In the genomic region with DNA sequence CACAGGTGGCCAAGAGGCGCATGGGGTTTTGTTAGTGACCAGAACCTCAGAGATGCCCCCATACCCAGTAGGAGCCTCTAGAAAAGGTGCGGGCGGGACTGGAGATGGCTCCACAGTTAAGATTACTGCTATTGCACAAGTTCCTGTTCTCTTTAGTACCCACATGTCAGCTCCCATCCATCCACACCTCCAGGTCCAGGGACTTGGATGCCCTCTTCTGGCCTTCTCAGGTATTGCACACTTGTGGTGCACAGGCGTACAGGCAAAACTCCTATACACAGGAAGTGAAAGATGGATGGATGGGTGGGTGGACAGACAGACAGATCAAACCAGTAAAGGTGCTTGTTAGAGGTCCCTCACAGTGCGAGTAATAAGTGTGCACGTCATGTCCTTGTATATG, we compare ENCODE assay signal across 15 mouse cellular contexts. TPM values are rescaled to one million over a fixed set of nuclear protein-coding genes. Genes with fewer than 3 reads are reported as not detected.
DNase-seq lines count a peak whose midpoint lies in the region; ATAC-seq and TF ChIP-seq lines count a peak whose summit lies in the region.
"Had no signal": no experiment of that assay in that cellular context is flagged by ENCODE, and none has a peak within 500 bp of the region (broad histone marks: within the 10 kb centered on the region; RNA-seq: fewer than 3 reads in every experiment).

No protein-coding gene starts in this region.

- TF ChIP-seq POLR2A in heart, adult 2 months (IDR thresholded peaks at IDR 0.05; ENCODE audit: insufficient read depth, low read depth, low read length), result no peak
- TF ChIP-seq POLR2A in bone marrow, adult 2 months (IDR thresholded peaks at IDR 0.05; ENCODE audit: borderline replicate concordance, control insufficient read depth, low read depth, low read length), result no peak

- TF ChIP-seq EP300 in heart, adult 2 months (IDR thresholded peaks at IDR 0.05; ENCODE audit: insufficient read depth, low read depth, low read length), result no peak

- H3K4me1 ChIP-seq in heart, adult 2 months (ENCODE audit: control insufficient read depth, insufficient read depth, low read length), result no peaks in the 10 kb centered on the region
- H3K4me1 ChIP-seq in bone marrow, adult 2 months (ENCODE audit: control insufficient read depth, insufficient read depth, low read length), result peaks cover 4% of the 10 kb centered on the region; the same call in 1 of the 2 replicates
- H3K4me1 ChIP-seq in limb, embryonic 10.5 days, result no peaks in the 10 kb centered on the region
- H3K4me1 ChIP-seq: limb, embryonic 15.5 days; midbrain, embryonic 12.5 days had no signal

- WGBS in heart, adult 2 months, result 97% methylated on average over 6 of the region's 6 CpGs
- 77% methylated on average over 6 of the region's 6 CpGs for WGBS in bone marrow, adult 2 months
- 93% methylated on average over 6 of the region's 6 CpGs for WGBS in limb, embryonic 10.5 days

- peak; percentile 34 for TF ChIP-seq CTCF in heart, adult 2 months (IDR thresholded peaks at IDR 0.05)
- TF ChIP-seq CTCF in bone marrow, adult 2 months (IDR thresholded peaks at IDR 0.05; ENCODE audit: control insufficient read depth, insufficient read depth, low read length), result peak; percentile 75

- no peak for ATAC-seq in frontal cortex, adult (ENCODE audit: low TSS enrichment)

- no peak overlapping the region for H3K9ac ChIP-seq in heart, adult 2 months (ENCODE audit: low read depth, low read length)
- H3K9ac ChIP-seq: limb, embryonic 15.5 days; midbrain, embryonic 12.5 days had no signal

- no peak overlapping the region for H3K27ac ChIP-seq in heart, adult 2 months
- peak overlapping the region; percentile 9; the same call in 1 of the 2 replicates for H3K27ac ChIP-seq in bone marrow, adult 2 months (ENCODE audit: control insufficient read depth, insufficient read depth, low read depth, low read length, poor library complexity)
- H3K27ac ChIP-seq in limb, embryonic 10.5 days, result no peak overlapping the region
- H3K27ac ChIP-seq: limb, embryonic 15.5 days; midbrain, embryonic 12.5 days had no signal

- no peak for DNase-seq in heart, adult 2 months
- DNase-seq in heart, adult 18-20 months, result no peak
- peak; percentile 17 for DNase-seq in spleen, adult 12 weeks (ENCODE audit: low spot score)
- no peak for DNase-seq in spleen, postnatal 36 days (ENCODE audit: low spot score in 2 of 2)
- DNase-seq in splenic B cell, adult 2 months (ENCODE audit: low read depth, low spot score), result peak; percentile 18
- DNase-seq in limb, embryonic 10.5 days (ENCODE audit: low spot score), result no peak
- DNase-seq: adrenal gland, postnatal 36 days; gastrocnemius, postnatal 14 days; heart, postnatal 4 days; kidney, postnatal 25 days had no signal

- H3K36me3 ChIP-seq in heart, adult 2 months (ENCODE audit: control insufficient read depth, insufficient read depth, low read length), result no peaks in the 10 kb centered on the region
- H3K36me3 ChIP-seq in splenic B cell, adult 2 months (ENCODE audit: control insufficient read depth, insufficient read depth, low read length, poor library complexity, severe bottlenecking), result no peaks in the 10 kb centered on the region
- peaks cover 100% of the 10 kb centered on the region for H3K36me3 ChIP-seq in limb, embryonic 10.5 days

- H3K9me3 ChIP-seq in limb, embryonic 10.5 days (replicated peaks), result 0 out of 2 replicates have a peak, but pooled peaks cover 2% of the 10 kb centered on the region
- H3K9me3 ChIP-seq: limb, embryonic 15.5 days had no signal

- H3K27me3 ChIP-seq in heart, adult 2 months (ENCODE audit: control insufficient read depth, insufficient read depth, low read length), result no peaks in the 10 kb centered on the region
- H3K27me3 ChIP-seq in splenic B cell, adult 2 months (ENCODE audit: control insufficient read depth, insufficient read depth, low read length, poor library complexity, severe bottlenecking), result no peaks in the 10 kb centered on the region
- H3K27me3 ChIP-seq in limb, embryonic 10.5 days (ENCODE audit: low read depth, poor library complexity, severe bottlenecking), result no peaks in the 10 kb centered on the region
- H3K27me3 ChIP-seq: limb, embryonic 15.5 days; midbrain, embryonic 12.5 days had no signal

- H3K79me2 ChIP-seq in heart, adult 2 months (replicated peaks; ENCODE audit: control insufficient read depth, insufficient read depth, low read length), result no peaks in the 10 kb centered on the region

- intact Hi-C loops in heart, adult 2 months (cut with DNase I), result no loop called here

- no peak overlapping the region for H3K4me3 ChIP-seq in heart, adult 2 months
- H3K4me3 ChIP-seq in bone marrow, adult 2 months (replicated peaks; ENCODE audit: control insufficient read depth, low read depth, low read length), result no peak overlapping the region
- H3K4me3 ChIP-seq in limb, embryonic 10.5 days, result no peak overlapping the region
- H3K4me3 ChIP-seq: limb, embryonic 15.5 days; midbrain, embryonic 12.5 days had no signal

RNA-seq across cellular contexts. Expression of a gene that starts 23.3 kb away (rescaled TPM):
- total RNA-seq in heart, adult 2 months (2021), result 10 to 100 TPM; 35.1 to 41.7 TPM
- 19.3 and 40.8 TPM in 2 replicates for polyA plus RNA-seq in heart, adult 2 months (2012; rRNA removed)
- 10 to 100 TPM; 35.2 to 38.1 TPM for total RNA-seq in heart, adult 18-20 months (2021)
- polyA plus RNA-seq in bone marrow, adult 2 months (2011; ENCODE audit: insufficient read depth, insufficient read length, low replicate concordance, missing spikeins), result 56.4 and 72.3 TPM in 2 replicates
- polyA plus RNA-seq in limb, embryonic 10.5 days (2016; fragmentation: Nextera tagmentation; extraction: Ambion mirVana), result 183 and 197 TPM in 2 replicates

RNA-seq across cellular contexts. Expression of a gene that starts 34.8 kb away (rescaled TPM):
- not detected for total RNA-seq in heart, adult 2 months (2021)
- polyA plus RNA-seq in heart, adult 2 months (2012; rRNA removed), result 0.23 and 0.33 TPM in 2 replicates
- under 1 TPM in 1 of 2 experiments, not detected in 1; 0.44 TPM for total RNA-seq in heart, adult 18-20 months (2021)
- polyA plus RNA-seq in bone marrow, adult 2 months (2011; ENCODE audit: insufficient read depth, insufficient read length, low replicate concordance, missing spikeins), result not detected in 2 replicates
- polyA plus RNA-seq in limb, embryonic 10.5 days (2016; fragmentation: Nextera tagmentation; extraction: Ambion mirVana), result not detected in 2 replicates
- total RNA-seq: gastrocnemius, postnatal 14 days; heart, postnatal 4 days had no signal
- polyA plus RNA-seq: limb, embryonic 15.5 days; midbrain, embryonic 12.5 days had no signal

RNA-seq across cellular contexts. Expression of a gene that starts 43.0 kb away (rescaled TPM):
- total RNA-seq in heart, adult 2 months (2021), result under 1 TPM; 0.05 TPM
- polyA plus RNA-seq in heart, adult 2 months (2012; rRNA removed), result not detected in 2 replicates
- total RNA-seq in heart, adult 18-20 months (2021), result not detected
- 0.20 TPM in 1 of 2 replicates, not detected in the other for polyA plus RNA-seq in bone marrow, adult 2 months (2011; ENCODE audit: insufficient read depth, insufficient read length, low replicate concordance, missing spikeins)
- polyA plus RNA-seq in limb, embryonic 10.5 days (2016; fragmentation: Nextera tagmentation; extraction: Ambion mirVana), result 0.06 TPM in 2 replicates
- total RNA-seq: adrenal gland, postnatal 36 days had no signal
- polyA plus RNA-seq: limb, embryonic 15.5 days; stomach, embryonic 14.5 days had no signal

Comparison
In these comparisons a context has a peak if more than half of its experiments do, and no peak if none do; other contexts are left out.
1. DNase-seq: peak in spleen, adult 12 weeks (single experiment) and splenic B cell, adult 2 months (single experiment); none in heart, adult 2 months (0 of 2), heart, adult 18-20 months (0 of 2), spleen, postnatal 36 days (0 of 2) and limb, embryonic 10.5 days (single experiment).